Mouse (Mus musculus): ENCODE measurements at regions not wholly inside any gene's neighbourhood (a gene's known extent, or its start where the extent isn't known, plus 50 kb on each side); places are given as distances from the start of the nearest gene placed in this dataset.

GRCm38 (mm10) chr17:51321868-51322267 lies 142.7 kb upstream of the Tbc1d5 start:
- TF ChIP-seq CTCF (IDR thresholded peaks at IDR 0.05; ENCODE audit: low read depth) (no peak), EP300 (IDR thresholded peaks at IDR 0.05; ENCODE audit: low read depth) (no peak)
